Mouse (Mus musculus) C2C12 (cell line): ENCODE results near the gene March10.

Experiments used
- CEBPB ChIP-seq: IDR thresholded peaks from one replicate; pipeline ENCODE4 v1.6.1; 2011; ENCODE audit warnings: low read depth, mild to moderate bottlenecking, control low read depth, moderate library complexity
- CTCF ChIP-seq: IDR thresholded peaks from one replicate; pipeline ENCODE4 v1.5.1; 2011; ENCODE audit not compliant: control insufficient read depth, insufficient read depth, insufficient read length
- USF1 ChIP-seq: IDR thresholded peaks from one replicate; pipeline ENCODE4 v1.6.1; 2011; ENCODE audit warnings: low read depth, mild to moderate bottlenecking, control low read depth, moderate library complexity

DNA sequence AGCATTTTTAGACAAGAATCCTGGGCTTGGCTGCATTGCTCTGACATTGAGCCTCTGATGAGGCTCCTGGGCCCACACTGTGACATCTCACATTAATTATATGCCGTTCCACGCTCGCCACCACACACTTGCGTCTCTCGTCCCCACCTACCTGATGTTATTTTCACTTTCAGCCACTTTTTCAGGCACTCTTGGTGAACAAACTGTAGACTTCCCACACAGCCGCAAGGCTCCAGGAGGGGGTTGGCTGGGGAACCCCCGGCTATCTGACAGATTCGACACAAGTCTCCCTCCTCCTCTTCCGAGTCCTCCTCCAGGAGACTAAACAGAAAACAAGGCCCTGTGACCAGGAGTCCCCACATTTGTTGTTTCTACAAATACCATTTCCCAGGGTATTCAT lies 71.3 kb downstream of the March10 start:
- TF ChIP-seq CTCF (no peak), CEBPB (no peak), USF1 (no peak)
